15 mouse cellular contexts compared by ENCODE assay signal in genomic region chr13:97462110-97462883, GRCm38 (mm10).
A peak's percentile ranks its signal among the peaks of the same experiment; 100 is the strongest.
DNase-seq lines count a peak whose midpoint lies in the region; ATAC-seq and TF ChIP-seq lines count a peak whose summit lies in the region.
"Had no signal": no experiment of that assay in that cellular context is flagged by ENCODE, and none has a peak within 500 bp of the region (broad histone marks: within the 10 kb centered on the region; RNA-seq: fewer than 3 reads in every experiment).

No protein-coding gene starts in this region.

- H3K4me2 ChIP-seq in heart, embryonic 16.5 days (ENCODE audit: low read depth, low read length) = no peak overlapping the region; the same call in 1 of the 2 replicates
- peak overlapping the region; percentile 63 for H3K4me2 ChIP-seq in liver, embryonic 16.5 days (ENCODE audit: low read depth, low read length)
- H3K4me2 ChIP-seq: kidney, embryonic 15.5 days; limb, embryonic 13.5 days; midbrain, embryonic 12.5 days had no signal

- TF ChIP-seq CTCF in heart, adult 2 months (IDR thresholded peaks at IDR 0.05) = no peak
- no peak for TF ChIP-seq CTCF in G1E (IDR thresholded peaks at IDR 0.05; ENCODE audit: low read depth, low read length)

- H3K36me3 ChIP-seq in heart, embryonic 16.5 days (ENCODE audit: control insufficient read depth, insufficient read depth) = no peaks in the 10 kb centered on the region
- no peaks in the 10 kb centered on the region; the same call in 1 of the 2 replicates for H3K36me3 ChIP-seq in heart, adult 2 months (ENCODE audit: control insufficient read depth, insufficient read depth, low read length)
- H3K36me3 ChIP-seq in G1E (replicated peaks) = no peaks in the 10 kb centered on the region
- H3K36me3 ChIP-seq in liver, embryonic 16.5 days (ENCODE audit: control insufficient read depth, insufficient read depth) = no peaks in the 10 kb centered on the region
- H3K36me3 ChIP-seq: forebrain, embryonic 10.5 days; kidney, embryonic 15.5 days; limb, embryonic 13.5 days; midbrain, embryonic 12.5 days had no signal

- H3K9ac ChIP-seq in heart, embryonic 16.5 days (ENCODE audit: low read length) = no peak overlapping the region
- no peak overlapping the region for H3K9ac ChIP-seq in heart, adult 2 months (ENCODE audit: low read depth, low read length)
- H3K9ac ChIP-seq in liver, embryonic 16.5 days (ENCODE audit: low read depth, low read length) = peak overlapping the region; percentile 36; the same call in 1 of the 2 replicates
- H3K9ac ChIP-seq: kidney, embryonic 15.5 days; limb, embryonic 13.5 days; midbrain, embryonic 12.5 days had no signal

- H3K9me3 ChIP-seq in heart, embryonic 16.5 days (replicated peaks; ENCODE audit: control insufficient read depth, low read length) = no peaks in the 10 kb centered on the region
- no peaks in the 10 kb centered on the region for H3K9me3 ChIP-seq in G1E (replicated peaks)
- no peaks in the 10 kb centered on the region for H3K9me3 ChIP-seq in liver, embryonic 16.5 days (replicated peaks; ENCODE audit: control insufficient read depth, low read length)
- H3K9me3 ChIP-seq: forebrain, embryonic 10.5 days; kidney, embryonic 15.5 days; midbrain, embryonic 12.5 days had no signal

- peaks cover 7% of the 10 kb centered on the region; the same call in 1 of the 2 replicates for H3K4me1 ChIP-seq in heart, embryonic 16.5 days (ENCODE audit: control insufficient read depth, insufficient read depth, low read length)
- peaks cover 2% of the 10 kb centered on the region for H3K4me1 ChIP-seq in heart, adult 2 months (ENCODE audit: control insufficient read depth, insufficient read depth, low read length)
- H3K4me1 ChIP-seq in G1E (ENCODE audit: insufficient read depth, low read depth, low read length) = peaks cover 73% of the 10 kb centered on the region
- H3K4me1 ChIP-seq in liver, embryonic 16.5 days (ENCODE audit: control insufficient read depth, low read depth, low read length) = peaks cover 35% of the 10 kb centered on the region
- H3K4me1 ChIP-seq: limb, embryonic 13.5 days; midbrain, embryonic 12.5 days had no signal

- WGBS in heart, embryonic 16.5 days = 43% methylated on average over 13 of the region's 13 CpGs
- WGBS in heart, adult 2 months = 30% methylated on average over 13 of the region's 13 CpGs
- 17% methylated on average over 13 of the region's 13 CpGs for whole genome bisulfite sequencing in liver, embryonic 16.5 days (ENCODE audit: insufficient replicate concordance)

- no peak; the same call in 1 of the 2 replicates for ATAC-seq in heart, embryonic 16.5 days (replicated peaks; ENCODE audit: extremely low read depth, insufficient read depth, low FRiP score)
- peak; percentile 88 for ATAC-seq in G1E (ENCODE audit: extremely low read depth, insufficient number of reproducible peaks, low FRiP score, poor library complexity, severe bottlenecking)
- peak; percentile 85 for ATAC-seq in common myeloid progenitor, adult 5-6 weeks (replicated peaks; ENCODE audit: low read depth, poor library complexity, severe bottlenecking)
- peak; percentile 89 for ATAC-seq in liver, embryonic 16.5 days (ENCODE audit: low read depth)
- ATAC-seq: CD4-positive, CD25-positive, alpha-beta regulatory T cell, adult 4 months had no signal

- no peaks in the 10 kb centered on the region for H3K27me3 ChIP-seq in heart, embryonic 16.5 days (ENCODE audit: control insufficient read depth, insufficient read depth, low read length)
- no peaks in the 10 kb centered on the region for H3K27me3 ChIP-seq in heart, adult 2 months (ENCODE audit: control insufficient read depth, insufficient read depth, low read length)
- H3K27me3 ChIP-seq in G1E (ENCODE audit: insufficient read depth, low read length) = no peaks in the 10 kb centered on the region
- H3K27me3 ChIP-seq in liver, embryonic 16.5 days (ENCODE audit: control insufficient read depth, insufficient read depth, low read depth, low read length) = no peaks in the 10 kb centered on the region
- H3K27me3 ChIP-seq: kidney, embryonic 15.5 days; limb, embryonic 13.5 days; midbrain, embryonic 12.5 days had no signal

- H3K27ac ChIP-seq in heart, embryonic 16.5 days (ENCODE audit: low read length) = peak overlapping the region; percentile 53
- H3K27ac ChIP-seq in heart, adult 2 months = no peak overlapping the region; the same call in 1 of the 2 replicates
- peak overlapping the region; percentile 91 for H3K27ac ChIP-seq in liver, embryonic 16.5 days (ENCODE audit: low read length)
- H3K27ac ChIP-seq: kidney, embryonic 15.5 days; limb, embryonic 13.5 days; midbrain, embryonic 12.5 days had no signal

- TF ChIP-seq EP300 in heart, adult 2 months (IDR thresholded peaks at IDR 0.05; ENCODE audit: insufficient read depth, low read depth, low read length) = no peak

- no peak overlapping the region for H3K4me3 ChIP-seq in heart, embryonic 16.5 days (ENCODE audit: low read length)
- H3K4me3 ChIP-seq in heart, adult 2 months = no peak overlapping the region
- H3K4me3 ChIP-seq in G1E (ENCODE audit: low read depth, low read length) = no peak overlapping the region; the same call in 1 of the 2 replicates
- H3K4me3 ChIP-seq in liver, embryonic 16.5 days (ENCODE audit: low read depth, low read length) = peak overlapping the region; percentile 22
- H3K4me3 ChIP-seq: forebrain, embryonic 10.5 days; kidney, embryonic 15.5 days; limb, embryonic 13.5 days; midbrain, embryonic 12.5 days had no signal

- TF ChIP-seq POLR2A in heart, adult 2 months (IDR thresholded peaks at IDR 0.05; ENCODE audit: insufficient read depth, low read depth, low read length) = no peak

- DNase-seq in heart, adult 2 months = no peak
- no peak for DNase-seq in G1E (ENCODE audit: low spot score)
- DNase-seq in left cerebral cortex, postnatal 10 days (ENCODE audit: extremely low spot score in 1 of 2, low spot score in 2 of 2) = no peak
- no peak for DNase-seq in kidney, adult 9 months
- no peak for DNase-seq in Muller cell, postnatal 12 days (ENCODE audit: inconsistent ontology term)
- DNase-seq: adrenal gland, postnatal 10 days; retina, postnatal 1 day had no signal

- H3K79me2 ChIP-seq in heart, adult 2 months (replicated peaks; ENCODE audit: control insufficient read depth, insufficient read depth, low read length) = no peaks in the 10 kb centered on the region

- intact Hi-C loops in heart, adult 2 months (cut with DNase I) = no loop called here
- intact Hi-C loops in left cerebral cortex, postnatal 10 days (cut with DNase I) = no loop called here
